Mouse (Mus musculus): Measurements from ENCODE around the gene Nudcd3.

Nudcd3 gene

GRCm38 (mm10) chr11:6178673-6179166 lies 21.5 kb downstream of the Nudcd3 start:
- DNase-seq (ENCODE audit: low read depth, low spot score), result no peak

GRCm38 (mm10) chr11:6177781-6178420 lies 22.3 kb downstream of the Nudcd3 start:
- DNase-seq (ENCODE audit: low read depth, low spot score), result peak; percentile 17

- DNase-seq (ENCODE audit: low read depth, low spot score), result no peak
Measured at GRCm38 (mm10) chr11:6175506-6175905, 24.7 kb downstream of the Nudcd3 start.

GRCm38 (mm10) chr11:6174719-6175118 lies 25.5 kb downstream of the Nudcd3 start:
- DNase-seq (ENCODE audit: low read depth, low spot score), result no peak

GRCm38 (mm10) chr11:6169041-6169663 lies 31.1 kb downstream of the Nudcd3 start:
- DNase-seq (ENCODE audit: low read depth, low spot score), result no peak

GRCm38 (mm10) chr11:6166351-6166750 lies 33.9 kb downstream of the Nudcd3 start:
- no peak for DNase-seq (ENCODE audit: low read depth, low spot score)

- no peak for DNase-seq (ENCODE audit: low read depth, low spot score)
Measured at GRCm38 (mm10) chr11:6165391-6166081, 34.7 kb downstream of the Nudcd3 start.

GRCm38 (mm10) chr11:6164781-6165180 lies 35.4 kb downstream of the Nudcd3 start:
- DNase-seq (ENCODE audit: low read depth, low spot score), result no peak

- no peak for DNase-seq (ENCODE audit: low read depth, low spot score)
Measured at GRCm38 (mm10) chr11:6163706-6164105, 36.5 kb downstream of the Nudcd3 start.

- DNase-seq (ENCODE audit: low read depth, low spot score), result no peak
Measured at GRCm38 (mm10) chr11:6163062-6163461, 37.2 kb downstream of the Nudcd3 start.

GRCm38 (mm10) chr11:6161549-6161948 lies 38.7 kb downstream of the Nudcd3 start:
- DNase-seq (ENCODE audit: low read depth, low spot score), result no peak

GRCm38 (mm10) chr11:6160663-6161271 lies 39.4 kb downstream of the Nudcd3 start:
- no peak for DNase-seq (ENCODE audit: low read depth, low spot score)

GRCm38 (mm10) chr11:6159704-6160275 lies 40.4 kb downstream of the Nudcd3 start:
- DNase-seq (ENCODE audit: low read depth, low spot score), result no peak

GRCm38 (mm10) chr11:6158515-6158914 lies 41.7 kb downstream of the Nudcd3 start:
- no peak for DNase-seq (ENCODE audit: low read depth, low spot score)

- no peak for DNase-seq (ENCODE audit: low read depth, low spot score)
Measured at GRCm38 (mm10) chr11:6157119-6157518, 43.1 kb downstream of the Nudcd3 start.

- DNase-seq (ENCODE audit: low read depth, low spot score), result no peak
Measured at GRCm38 (mm10) chr11:6156651-6157050, 43.6 kb downstream of the Nudcd3 start.

GRCm38 (mm10) chr11:6154211-6154701 lies 46.0 kb downstream of the Nudcd3 start:
- DNase-seq (ENCODE audit: low read depth, low spot score), result no peak

- no peak for DNase-seq (ENCODE audit: low read depth, low spot score)
Measured at GRCm38 (mm10) chr11:6152864-6153263, 47.4 kb downstream of the Nudcd3 start.

- DNase-seq (ENCODE audit: low read depth, low spot score), result no peak
Measured at GRCm38 (mm10) chr11:6138233-6138950, 61.8 kb downstream of the Nudcd3 start.

GRCm38 (mm10) chr11:6132886-6133285 lies 67.3 kb downstream of the Nudcd3 start:
- DNase-seq (ENCODE audit: low read depth, low spot score), result no peak

- DNase-seq (ENCODE audit: low read depth, low spot score), result no peak
Measured at GRCm38 (mm10) chr11:6130578-6130977, 69.6 kb downstream of the Nudcd3 start.

Data from mesoderm, embryonic 11.5 days (tissue).